Mouse (Mus musculus) liver, embryonic 13.5 days (tissue): ENCODE data around the gene Dph1. TPM values are rescaled to one million over a fixed set of nuclear protein-coding genes. Genes with fewer than 3 reads are reported as not detected.
A peak's percentile ranks its signal among the peaks of the same experiment; 100 is the strongest.

Experiments used
- ATAC-seq: fragments of 200-750 bp; cut with Nextera tagmentation; 2 replicates; pipeline ENCODE4 v1.8.0; 2017; ENCODE audit warnings: low read depth, mild to moderate bottlenecking, moderate number of reproducible peaks, moderate library complexity
- DNase-seq: peaks from one replicate; pipeline ENCODE4 v3.0.0; 2022
- H3K27ac ChIP-seq: fragments of 300-500 bp; sonication (generic); 2 replicates; pipeline ENCODE4 v1.5.1; 2015; ENCODE audit warnings: moderate library complexity, mild to moderate bottlenecking, inconsistent platforms
- H3K27me3 ChIP-seq: fragments of 300-500 bp; sonication (generic); 2 replicates; pipeline ENCODE4 v1.6.1; 2015; ENCODE audit warnings: mild to moderate bottlenecking, inconsistent platforms
- H3K36me3 ChIP-seq: fragments of 300-500 bp; sonication (generic); 2 replicates; pipeline ENCODE4 v1.6.1; 2015; ENCODE audit warnings: mild to moderate bottlenecking, inconsistent platforms
- H3K4me1 ChIP-seq: fragments of 300-500 bp; sonication (generic); replicated peaks from 2 replicates; pipeline ENCODE4 v1.6.1; 2015; ENCODE audit warnings: inconsistent platforms
- H3K4me2 ChIP-seq: fragments of 300-500 bp; sonication (generic); 2 replicates; pipeline ENCODE4 v1.6.1; 2015; ENCODE audit warnings: inconsistent platforms, mild to moderate bottlenecking, moderate library complexity
- H3K4me3 ChIP-seq: fragments of 300-500 bp; sonication (generic); replicated peaks from 2 replicates; pipeline ENCODE4 v1.5.1; 2015; ENCODE audit warnings: mild to moderate bottlenecking, inconsistent platforms
- H3K9ac ChIP-seq: fragments of 300-500 bp; sonication (generic); 2 replicates; pipeline ENCODE4 v1.6.1; 2015; ENCODE audit warnings: mild to moderate bottlenecking, inconsistent platforms
- H3K9me3 ChIP-seq: fragments of 300-500 bp; sonication (generic); replicated peaks from 2 replicates; pipeline ENCODE4 v1.6.1; 2016; ENCODE audit warnings: inconsistent platforms
- WGBS: fragments of 180-500 bp; shearing (Covaris S2); methylation state at CpG from one replicate; pipeline ENCODE4 v1.1.7; 2015; ENCODE audit not compliant: insufficient replicate concordance; 5-methylcytosine and 5-hydroxymethylcytosine counted together
- polyA plus RNA-seq: library from polyadenylated mRNA; unstranded; fragments of >200 nt; fragmentation: Nextera tagmentation; extraction: Ambion mirVana; gene quantifications from 2 replicates; pipeline ENCODE4 v1.2.1, GENCODE M21; 2015

The Dph1 gene
- 13.8 and 15.8 TPM in 2 replicates for polyA plus RNA-seq

DNA sequence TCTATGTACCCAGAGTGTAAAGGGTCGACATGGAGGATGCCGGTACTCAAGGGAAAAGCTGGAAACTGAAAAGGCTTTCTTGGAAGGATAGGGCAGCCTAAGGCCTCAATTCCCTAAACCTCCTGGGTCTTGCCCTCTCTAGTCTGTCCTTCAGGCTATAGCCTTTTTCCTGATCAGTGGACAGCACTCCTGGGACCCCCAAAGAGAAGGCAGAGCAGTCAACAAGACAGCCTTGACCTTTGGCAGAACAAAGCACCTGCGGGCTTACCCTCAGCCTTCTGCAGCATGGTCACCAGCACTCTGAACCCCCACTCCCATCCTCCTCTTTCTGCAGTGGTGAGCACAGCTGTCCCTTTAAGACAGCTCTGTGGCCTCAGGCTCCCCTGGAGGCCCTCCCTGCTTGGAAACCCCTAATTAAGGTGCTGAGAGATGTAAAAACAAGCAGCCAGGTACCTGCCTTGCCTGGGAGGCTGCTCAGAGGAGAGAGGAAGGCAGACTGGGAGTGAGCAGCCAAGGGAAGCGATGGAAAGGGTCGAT is at the start of gene Dph1:
Dph1 (minus strand) TSS at position 337 of the 537 bp plus-strand sequence.
- Histone ChIP-seq H3K9ac (peak within 1 kb of the TSS; percentile 81), H3K4me3 (peak within 1 kb of the TSS; percentile 86), H3K4me1 (peaks cover 61% of the 10 kb centered on the region), H3K36me3 (peaks cover 1% of the 10 kb centered on the region; the same call in 1 of the 2 replicates), H3K9me3 (no peaks in the 10 kb centered on the region), H3K4me2 (peak within 1 kb of the TSS; percentile 94), H3K27ac (peak within 1 kb of the TSS; percentile 80), H3K27me3 (peaks cover 54% of the 10 kb centered on the region)
- WGBS = 58% methylated on average over 5 of the region's 5 CpGs
- DNase-seq = no peak
- ATAC-seq = no peak

DNA sequence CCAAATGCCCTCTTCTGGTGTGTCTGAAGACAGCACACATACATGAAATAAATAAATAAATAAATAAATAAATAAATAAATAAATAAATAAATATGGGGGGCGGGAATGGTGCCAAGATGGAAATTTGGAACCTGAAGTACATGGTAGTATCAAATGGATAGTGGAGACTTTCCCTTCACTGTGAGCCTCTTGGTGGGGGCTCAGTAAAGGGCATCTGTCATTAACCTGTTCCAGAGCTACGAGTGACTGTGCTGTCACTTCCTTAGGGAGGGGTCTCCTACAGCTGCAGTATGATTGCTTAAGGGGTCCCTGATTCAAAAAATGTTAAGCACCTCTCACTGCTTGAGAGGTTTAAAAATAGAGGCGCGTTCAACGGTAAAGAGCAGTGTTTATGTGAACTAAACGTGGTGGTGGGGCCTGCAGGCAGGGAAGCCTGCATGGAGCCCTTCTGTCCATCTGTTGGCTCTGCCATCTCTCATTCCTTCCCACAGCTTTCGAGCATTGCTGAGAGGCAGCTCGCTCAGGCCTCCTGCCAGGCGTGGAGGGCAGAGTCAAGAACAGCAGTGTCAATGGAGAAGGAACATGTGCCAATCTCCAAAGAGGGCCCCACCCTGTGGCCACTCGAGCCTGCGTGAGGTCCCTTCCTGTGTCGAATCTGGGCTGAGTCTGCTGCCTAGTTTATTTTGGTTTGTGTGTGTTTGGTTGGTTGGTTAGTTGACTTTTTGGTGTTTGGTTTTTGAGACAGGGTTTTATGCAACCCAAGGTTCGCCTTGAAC is 49.3 kb upstream of the Dph1 start:
- Histone ChIP-seq H3K9me3 (no peaks in the 10 kb centered on the region), H3K4me2 (no peak overlapping the region), H3K4me3 (no peak overlapping the region), H3K27me3 (peaks cover 30% of the 10 kb centered on the region), H3K36me3 (no peaks in the 10 kb centered on the region), H3K4me1 (peaks cover 43% of the 10 kb centered on the region), H3K27ac (no peak overlapping the region), H3K9ac (no peak overlapping the region)
- DNase-seq (no peak), ATAC-seq (peak; percentile 45; the same call in 1 of the 2 replicates)
- WGBS = 60% methylated on average over 13 of the region's 13 CpGs

DNA sequence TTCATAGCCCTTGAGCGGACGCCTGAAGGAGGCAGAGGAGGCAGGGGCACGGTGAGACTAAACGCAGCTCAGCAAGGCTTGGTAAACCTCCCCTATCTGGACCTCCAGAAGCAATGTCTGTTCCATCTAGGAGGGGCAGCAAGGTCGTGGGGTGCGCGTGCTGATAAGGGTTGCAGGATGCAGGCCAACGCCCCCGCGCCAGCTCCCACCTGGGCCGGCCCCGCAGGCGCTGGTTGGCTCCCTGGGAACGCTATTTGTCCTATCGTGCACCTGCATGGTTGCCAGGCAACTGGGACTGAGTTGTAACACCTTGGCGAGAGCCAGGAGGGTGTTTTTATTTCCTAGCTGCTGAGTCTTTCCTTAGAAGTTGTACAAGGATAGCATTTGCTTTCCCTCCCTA is 43.7 kb upstream of the Dph1 start:
- Histone ChIP-seq H3K36me3 (no peaks in the 10 kb centered on the region), H3K9me3 (no peaks in the 10 kb centered on the region), H3K27ac (peak overlapping the region; percentile 43), H3K9ac (peak overlapping the region; percentile 46; the same call in 1 of the 2 replicates), H3K4me2 (peak overlapping the region; percentile 51), H3K4me1 (peaks cover 50% of the 10 kb centered on the region), H3K27me3 (peaks cover 39% of the 10 kb centered on the region), H3K4me3 (peak overlapping the region; percentile 18; the same call in 1 of the 2 replicates)
- ATAC-seq = peak; percentile 97
- peak; percentile 83 for DNase-seq
- WGBS = 5% methylated on average over 16 of the region's 16 CpGs

GRCm38 (mm10) chr11:75232434-75232833 is 41.4 kb upstream of the Dph1 start:
- Histone ChIP-seq H3K4me3 (no peak overlapping the region), H3K9ac (no peak overlapping the region), H3K4me1 (peaks cover 50% of the 10 kb centered on the region), H3K27ac (no peak overlapping the region), H3K27me3 (peaks cover 43% of the 10 kb centered on the region), H3K9me3 (no peaks in the 10 kb centered on the region), H3K4me2 (no peak overlapping the region), H3K36me3 (no peaks in the 10 kb centered on the region)
- ATAC-seq (no peak), DNase-seq (no peak)
- 71% methylated on average over 4 of the region's 4 CpGs for WGBS

DNA sequence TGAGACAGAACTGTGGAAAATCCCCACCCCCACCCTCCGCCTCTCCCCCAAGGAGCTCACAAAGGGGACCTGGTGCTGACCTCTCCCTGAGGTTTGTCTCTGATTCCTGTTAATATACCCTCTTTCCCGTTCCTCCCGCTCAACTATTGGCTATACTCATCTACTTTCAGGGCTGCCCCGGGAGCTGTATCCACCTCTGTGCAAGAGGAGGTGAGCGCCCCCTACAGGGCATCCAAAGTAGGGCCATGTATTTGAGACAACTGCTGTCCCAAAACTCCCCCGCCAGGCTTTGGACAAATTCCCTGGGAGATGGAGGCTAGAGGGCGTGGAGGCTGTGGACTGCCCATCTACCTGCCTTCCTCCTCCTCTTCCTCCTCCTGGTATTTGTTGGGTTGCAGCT is 40.7 kb upstream of the Dph1 start:
- Histone ChIP-seq H3K9me3 (no peaks in the 10 kb centered on the region), H3K9ac (no peak overlapping the region), H3K27me3 (peaks cover 43% of the 10 kb centered on the region), H3K4me3 (no peak overlapping the region), H3K4me2 (no peak overlapping the region), H3K36me3 (no peaks in the 10 kb centered on the region), H3K4me1 (peaks cover 50% of the 10 kb centered on the region), H3K27ac (no peak overlapping the region)
- ATAC-seq = no peak
- WGBS = 12% methylated on average over 7 of the region's 7 CpGs
- peak; percentile 62 for DNase-seq

GRCm38 (mm10) chr11:75230272-75230760 is 39.3 kb upstream of the Dph1 start:
- WGBS = 79% methylated on average over 6 of the region's 6 CpGs
- no peak overlapping the region for H3K4me2 ChIP-seq
- no peak for DNase-seq
- H3K9ac ChIP-seq = no peak overlapping the region
- H3K4me1 ChIP-seq = peaks cover 38% of the 10 kb centered on the region
- H3K9me3 ChIP-seq = no peaks in the 10 kb centered on the region
- no peak overlapping the region for H3K4me3 ChIP-seq
- H3K27me3 ChIP-seq = peaks cover 31% of the 10 kb centered on the region
- no peak for ATAC-seq
- H3K36me3 ChIP-seq = no peaks in the 10 kb centered on the region
- no peak overlapping the region for H3K27ac ChIP-seq

- Histone ChIP-seq H3K4me1 (peaks cover 28% of the 10 kb centered on the region), H3K27ac (no peak overlapping the region), H3K27me3 (peaks cover 24% of the 10 kb centered on the region), H3K9ac (no peak overlapping the region), H3K4me3 (no peak overlapping the region), H3K4me2 (no peak overlapping the region), H3K36me3 (no peaks in the 10 kb centered on the region), H3K9me3 (no peaks in the 10 kb centered on the region)
- 69% methylated on average over 6 of the region's 6 CpGs for WGBS
- DNase-seq (no peak), ATAC-seq (no peak)
Measured at GRCm38 (mm10) chr11:75229289-75229688, 38.2 kb upstream of the Dph1 start.

GRCm38 (mm10) chr11:75227632-75228031 is 36.6 kb upstream of the Dph1 start:
- no peak for ATAC-seq
- no peak overlapping the region for H3K9ac ChIP-seq
- no peaks in the 10 kb centered on the region for H3K9me3 ChIP-seq
- peaks cover 12% of the 10 kb centered on the region for H3K4me1 ChIP-seq
- 26% methylated on average over 3 of the region's 3 CpGs for WGBS
- no peaks in the 10 kb centered on the region for H3K36me3 ChIP-seq
- no peak overlapping the region for H3K27ac ChIP-seq
- H3K4me2 ChIP-seq = no peak overlapping the region
- peaks cover 27% of the 10 kb centered on the region for H3K27me3 ChIP-seq
- no peak for DNase-seq
- no peak overlapping the region for H3K4me3 ChIP-seq

DNA sequence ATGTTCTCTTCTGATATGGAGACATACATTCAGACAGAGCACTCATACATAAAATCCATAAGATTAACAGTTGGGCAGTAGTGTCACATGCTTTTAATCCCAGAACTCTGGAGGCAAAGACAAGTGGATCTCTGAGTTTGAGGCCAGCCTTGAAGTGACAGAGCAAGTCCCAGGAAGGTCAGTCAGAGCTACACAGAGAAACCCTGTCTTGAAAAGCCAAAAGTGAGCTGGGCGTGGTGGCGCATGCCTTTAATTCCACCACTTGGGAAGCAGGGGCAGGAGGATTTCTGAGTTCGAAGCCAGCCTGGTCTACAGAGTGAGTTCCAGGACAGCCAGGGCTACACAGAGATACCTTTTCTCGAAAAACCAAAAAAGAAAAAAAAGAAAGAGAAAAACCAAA is 33.8 kb upstream of the Dph1 start:
- no peak overlapping the region for H3K9ac ChIP-seq
- 59% methylated on average over 4 of the region's 4 CpGs for WGBS

DNA sequence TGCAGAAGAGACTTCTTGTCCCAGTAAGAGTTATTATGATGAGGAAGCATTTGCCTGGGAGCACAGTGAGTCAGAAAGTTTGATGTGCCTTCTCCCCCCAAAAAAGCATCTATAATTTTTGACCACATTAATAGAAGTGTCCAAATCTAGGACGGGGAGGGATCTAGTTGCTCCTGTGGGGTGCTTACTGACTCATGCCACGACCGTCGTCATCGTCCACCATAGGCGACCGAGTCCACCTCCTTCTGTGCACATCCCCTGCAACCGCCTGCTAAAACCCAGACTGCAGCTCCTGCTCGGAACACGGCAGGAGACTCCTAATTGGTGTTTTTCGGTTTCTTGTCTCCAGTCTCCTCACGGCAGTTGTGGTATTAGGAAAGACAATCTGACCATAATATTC is 33.0 kb upstream of the Dph1 start:
- 83% methylated on average over 12 of the region's 12 CpGs for WGBS
- Histone ChIP-seq H3K4me2 (no peak overlapping the region), H3K9ac (no peak overlapping the region), H3K36me3 (no peaks in the 10 kb centered on the region), H3K27ac (no peak overlapping the region), H3K4me1 (peaks cover 17% of the 10 kb centered on the region), H3K9me3 (no peaks in the 10 kb centered on the region), H3K27me3 (peaks cover 26% of the 10 kb centered on the region), H3K4me3 (no peak overlapping the region)
- DNase-seq (no peak), ATAC-seq (no peak)

More for the DNA sequence above, 33.8 kb upstream of the Dph1 start:
- Histone ChIP-seq H3K4me2 (no peak overlapping the region), H3K4me3 (no peak overlapping the region), H3K36me3 (no peaks in the 10 kb centered on the region), H3K4me1 (peaks cover 11% of the 10 kb centered on the region), H3K9me3 (no peaks in the 10 kb centered on the region), H3K27ac (no peak overlapping the region), H3K27me3 (peaks cover 26% of the 10 kb centered on the region)
- no peak for ATAC-seq
- DNase-seq = no peak

DNA sequence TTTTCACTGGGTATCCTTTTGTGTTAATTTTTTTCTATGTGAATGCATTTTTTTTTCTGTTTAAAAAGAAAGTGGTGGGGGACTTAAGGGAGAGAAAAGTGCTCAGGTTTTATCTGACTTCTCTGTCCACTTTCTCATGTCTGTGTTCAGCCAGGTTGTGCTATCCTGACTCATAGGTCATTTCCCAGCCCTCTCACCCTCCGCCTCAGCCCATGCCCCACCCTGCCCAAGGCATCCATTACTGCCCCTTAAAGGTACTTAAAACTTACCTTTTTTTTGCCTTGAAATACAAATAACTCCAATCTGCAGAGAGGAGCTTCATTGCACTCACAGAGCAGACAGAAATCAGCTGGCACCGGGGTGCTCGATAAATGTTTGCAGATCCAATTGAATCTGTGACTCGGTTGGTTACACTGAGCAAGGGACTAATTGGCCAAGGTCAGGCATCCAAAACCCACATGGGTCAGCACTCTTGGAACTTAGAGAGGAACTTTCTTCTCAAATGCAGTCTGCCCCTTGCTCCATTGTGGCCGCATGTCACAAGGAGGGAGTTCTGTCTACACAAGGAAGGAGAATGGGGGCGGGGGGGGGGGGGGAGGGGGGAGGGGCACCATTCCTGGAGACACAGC is 29.6 kb upstream of the Dph1 start:
- Histone ChIP-seq H3K4me2 (no peak overlapping the region), H3K27ac (no peak overlapping the region), H3K36me3 (no peaks in the 10 kb centered on the region), H3K9ac (no peak overlapping the region), H3K27me3 (peaks cover 20% of the 10 kb centered on the region), H3K4me3 (no peak overlapping the region), H3K9me3 (no peaks in the 10 kb centered on the region), H3K4me1 (peaks cover 25% of the 10 kb centered on the region)
- ATAC-seq (no peak), DNase-seq (no peak)
- WGBS = 66% methylated on average over 5 of the region's 6 CpGs
